Mouse (Mus musculus): ENCODE measurements around the gene Stac. TPM values are rescaled to one million over a fixed set of nuclear protein-coding genes. Genes with fewer than 3 reads are reported as not detected.

Gene Stac
- not detected for polyA plus RNA-seq (2017; shearing (Covaris generic))

- no peak for ATAC-seq
These were observed at the start of gene Stac for GRCm38 (mm10) chr9:111689680-111690483. Stac (minus strand) TSS chr9:111690348.

- ATAC-seq = no peak
These were observed 49.5 kb upstream of the Stac start for GRCm38 (mm10) chr9:111739431-111740245.

- ATAC-seq = no peak
These were observed 48.9 kb upstream of the Stac start for GRCm38 (mm10) chr9:111739026-111739425.

GRCm38 (mm10) chr9:111737796-111738195, 47.6 kb upstream of the Stac start:
- ATAC-seq = no peak

- ATAC-seq = no peak
These were observed 45.8 kb upstream of the Stac start for GRCm38 (mm10) chr9:111735931-111736330.

- no peak for ATAC-seq
These were observed 42.0 kb upstream of the Stac start for GRCm38 (mm10) chr9:111731939-111732670.

GRCm38 (mm10) chr9:111724981-111725593, 34.9 kb upstream of the Stac start:
- no peak for ATAC-seq

- no peak for ATAC-seq
These were observed 24.3 kb upstream of the Stac start for GRCm38 (mm10) chr9:111714457-111714856.

- ATAC-seq = no peak
These were observed 10.0 kb upstream of the Stac start for GRCm38 (mm10) chr9:111700101-111700500.

- no peak for ATAC-seq
These were observed 322 bp upstream of the Stac start for GRCm38 (mm10) chr9:111690484-111690855.

GRCm38 (mm10) chr9:111689146-111689545, 1.0 kb downstream of the Stac start:
- no peak for ATAC-seq

- no peak for ATAC-seq
These were observed 6.0 kb downstream of the Stac start for GRCm38 (mm10) chr9:111684170-111684569.

GRCm38 (mm10) chr9:111679516-111679915, 10.6 kb downstream of the Stac start:
- ATAC-seq = no peak

GRCm38 (mm10) chr9:111669816-111670215, 20.3 kb downstream of the Stac start:
- ATAC-seq = no peak

- no peak for ATAC-seq
These were observed 35.1 kb downstream of the Stac start for GRCm38 (mm10) chr9:111655066-111655465.

- no peak for ATAC-seq
These were observed 45.9 kb downstream of the Stac start for GRCm38 (mm10) chr9:111644228-111644627.

GRCm38 (mm10) chr9:111643369-111643768, 46.8 kb downstream of the Stac start:
- no peak for ATAC-seq

GRCm38 (mm10) chr9:111637641-111638040, 52.5 kb downstream of the Stac start:
- ATAC-seq = no peak

- no peak for ATAC-seq
These were observed 57.3 kb downstream of the Stac start for GRCm38 (mm10) chr9:111632833-111633232.

GRCm38 (mm10) chr9:111621191-111621590, 69.0 kb downstream of the Stac start:
- no peak for ATAC-seq

GRCm38 (mm10) chr9:111611341-111611740, 78.8 kb downstream of the Stac start:
- ATAC-seq = no peak

GRCm38 (mm10) chr9:111608762-111609161, 81.4 kb downstream of the Stac start:
- ATAC-seq = no peak

GRCm38 (mm10) chr9:111606603-111607002, 83.5 kb downstream of the Stac start:
- no peak for ATAC-seq

Measured in inflammation-experienced regulatory T-cells, adult 6 months (primary cell).